Mouse (Mus musculus) limb, embryonic 14.5 days (tissue): ENCODE data around the gene Gad2. TPM values are rescaled to one million over a fixed set of nuclear protein-coding genes. Genes with fewer than 3 reads are reported as not detected.

Source experiments
- ATAC-seq: fragments of 200-750 bp; cut with Nextera tagmentation; 2 replicates; pipeline ENCODE4 v1.8.0; 2017; ENCODE audit warnings: low read depth, moderate number of reproducible peaks, moderate TSS enrichment; ENCODE audit not compliant: low FRiP score
- DNase-seq: peaks from one replicate; pipeline ENCODE4 v3.0.0-alpha.2; 2015; ENCODE audit warnings: low spot score
- H3K27ac ChIP-seq: fragments of 300-500 bp; sonication (generic); replicated peaks from 2 replicates; pipeline ENCODE4 v1.5.1; 2014; ENCODE audit warnings: low read depth, mild to moderate bottlenecking, low read length, moderate library complexity, mixed read lengths
- H3K27me3 ChIP-seq: fragments of 300-500 bp; sonication (generic); 2 replicates; pipeline ENCODE4 v1.6.1; 2014; ENCODE audit warnings: low read length, mixed read lengths; ENCODE audit not compliant: control insufficient read depth, insufficient read depth
- H3K36me3 ChIP-seq: fragments of 300-500 bp; sonication (generic); 2 replicates; pipeline ENCODE4 v1.6.1; 2014; ENCODE audit warnings: mild to moderate bottlenecking, low read length, moderate library complexity, mixed read lengths; ENCODE audit not compliant: control insufficient read depth, insufficient read depth
- H3K4me1 ChIP-seq: fragments of 300-500 bp; sonication (generic); 2 replicates; pipeline ENCODE4 v1.6.1; 2014; ENCODE audit warnings: antibody characterized with exemption, low read length, mixed read lengths; ENCODE audit not compliant: control insufficient read depth, insufficient read depth
- H3K4me2 ChIP-seq: fragments of 300-500 bp; sonication (generic); replicated peaks from 2 replicates; pipeline ENCODE4 v1.6.1; 2014; ENCODE audit warnings: low read depth, mild to moderate bottlenecking, low read length, moderate library complexity; ENCODE audit not compliant: severe bottlenecking
- H3K4me3 ChIP-seq: fragments of 300-500 bp; sonication (generic); replicated peaks from 2 replicates; pipeline ENCODE4 v1.5.1; 2014; ENCODE audit warnings: low read length
- H3K9ac ChIP-seq: fragments of 300-500 bp; sonication (generic); 2 replicates; pipeline ENCODE4 v1.6.1; 2014; ENCODE audit warnings: mild to moderate bottlenecking, low read depth, low read length, moderate library complexity; ENCODE audit not compliant: severe bottlenecking
- H3K9me3 ChIP-seq: fragments of 300-500 bp; sonication (generic); 2 replicates; pipeline ENCODE4 v1.6.1; 2016; ENCODE audit warnings: low read length; ENCODE audit not compliant: control insufficient read depth
- POLR2A ChIP-seq: fragments of 200-500 bp; IDR thresholded peaks from 2 replicates; pipeline ENCODE4 v1.8.0; 2012; ENCODE audit warnings: inconsistent platforms, mild to moderate bottlenecking, moderate library complexity, borderline replicate concordance; ENCODE audit not compliant: insufficient read depth, insufficient read length; ENCODE audit errors: extremely low read depth
- WGBS: fragments of 180-500 bp; shearing (Covaris S2); extraction: QIAGEN DNeasy Blood & Tissue Kit; methylation state at CpG from one replicate; pipeline ENCODE4 v1.1.7; 2014; 5-methylcytosine and 5-hydroxymethylcytosine counted together
- polyA plus RNA-seq, 2 experiments: library from polyadenylated mRNA; depleted of rRNA in 1 of 2; stranded (reverse) in 1 of 2; unstranded in 1 of 2; fragments of >200 nt; fragmentation: Nextera tagmentation in 1 of 2; extraction: Ambion mirVana in 1 of 2; gene quantifications; 2 replicates each; pipeline versions ENCODE4 v1.2.1 to v1.2.3; 2012 to 2014

Gad2 gene
- polyA plus RNA-seq, 2 experiments, result 0.08 to 0.38 TPM

GRCm38 (mm10) chr2:22590206-22590490 lies 31.9 kb upstream of the Gad2 start:
- no peaks in the 10 kb centered on the region for H3K4me1 ChIP-seq
- no peak overlapping the region for H3K4me3 ChIP-seq
- H3K27me3 ChIP-seq, result no peaks in the 10 kb centered on the region
- H3K36me3 ChIP-seq, result no peaks in the 10 kb centered on the region
- no peak overlapping the region for H3K27ac ChIP-seq
- H3K9me3 ChIP-seq, result no peaks in the 10 kb centered on the region
- no peak for DNase-seq
- H3K9ac ChIP-seq, result no peak overlapping the region
- no peak for ATAC-seq
- no peak overlapping the region for H3K4me2 ChIP-seq
- no peak for TF ChIP-seq POLR2A

- no peak for ATAC-seq
- no peak for DNase-seq
- no peak for TF ChIP-seq POLR2A
- Histone ChIP-seq H3K4me3 (no peak overlapping the region), H3K27ac (no peak overlapping the region), H3K9me3 (no peaks in the 10 kb centered on the region), H3K4me1 (peaks cover 8% of the 10 kb centered on the region), H3K27me3 (peaks cover 55% of the 10 kb centered on the region), H3K4me2 (no peak overlapping the region), H3K36me3 (no peaks in the 10 kb centered on the region), H3K9ac (no peak overlapping the region)
- WGBS, result 3% methylated on average over 9 of the region's 9 CpGs
Measured at GRCm38 (mm10) chr2:22617951-22618350, 4.1 kb upstream of the Gad2 start.

- Histone ChIP-seq H3K9ac (no peak overlapping the region), H3K9me3 (no peaks in the 10 kb centered on the region), H3K36me3 (no peaks in the 10 kb centered on the region), H3K4me3 (no peak overlapping the region), H3K27ac (no peak overlapping the region), H3K27me3 (peaks cover 70% of the 10 kb centered on the region), H3K4me1 (peaks cover 14% of the 10 kb centered on the region), H3K4me2 (no peak overlapping the region)
- no peak for TF ChIP-seq POLR2A
- WGBS, result 4% methylated on average over 12 of the region's 12 CpGs
- ATAC-seq (no peak), DNase-seq (no peak)
Measured at GRCm38 (mm10) chr2:22619416-22619815, 2.6 kb upstream of the Gad2 start.

- Histone ChIP-seq H3K4me2 (no peak overlapping the region), H3K36me3 (no peaks in the 10 kb centered on the region), H3K4me3 (no peak overlapping the region), H3K9ac (no peak overlapping the region), H3K27me3 (peaks cover 76% of the 10 kb centered on the region), H3K9me3 (no peaks in the 10 kb centered on the region), H3K27ac (no peak overlapping the region), H3K4me1 (peaks cover 14% of the 10 kb centered on the region)
- no peak for TF ChIP-seq POLR2A
- DNase-seq (no peak), ATAC-seq (no peak)
- WGBS, result 0% methylated on average over 6 of the region's 6 CpGs
Measured at GRCm38 (mm10) chr2:22620030-22620429, 2.0 kb upstream of the Gad2 start.

GRCm38 (mm10) chr2:22620534-22620933 lies 1.5 kb upstream of the Gad2 start:
- Histone ChIP-seq H3K27ac (no peak overlapping the region), H3K36me3 (no peaks in the 10 kb centered on the region), H3K4me3 (no peak overlapping the region), H3K9me3 (no peaks in the 10 kb centered on the region), H3K27me3 (peaks cover 81% of the 10 kb centered on the region), H3K4me2 (no peak overlapping the region), H3K4me1 (peaks cover 14% of the 10 kb centered on the region), H3K9ac (no peak overlapping the region)
- WGBS, result 5% methylated on average over 7 of the region's 7 CpGs
- DNase-seq, result no peak
- TF ChIP-seq POLR2A, result no peak
- ATAC-seq, result no peak

- H3K4me3 ChIP-seq, result 0 out of 2 replicates have a peak overlapping the region, but pooled peaks have one; percentile 35
- WGBS, result 3% methylated on average over 20 of the region's 20 CpGs
- no peak for ATAC-seq
Measured at GRCm38 (mm10) chr2:22620978-22621827, 802 bp upstream of the Gad2 start.

More at GRCm38 (mm10) chr2:22620978-22621827, 802 bp upstream of the Gad2 start:
- peaks cover 14% of the 10 kb centered on the region for H3K4me1 ChIP-seq
- no peak overlapping the region for H3K4me2 ChIP-seq
- H3K9me3 ChIP-seq, result no peaks in the 10 kb centered on the region
- DNase-seq, result no peak
- no peak overlapping the region for H3K27ac ChIP-seq
- no peak overlapping the region for H3K9ac ChIP-seq
- H3K36me3 ChIP-seq, result no peaks in the 10 kb centered on the region
- peaks cover 86% of the 10 kb centered on the region for H3K27me3 ChIP-seq
- TF ChIP-seq POLR2A, result no peak
